Mouse (Mus musculus) brain, embryonic 18.5 days (tissue): Measurements from ENCODE around the gene Kmt2d.

Experiments
- DNase-seq: peaks from one replicate; pipeline ENCODE4 v3.0.0-alpha.2; 2012; ENCODE audit warnings: low read depth, low spot score

The Kmt2d gene

GRCm38 (mm10) chr15:98859319-98860043, 11.5 kb downstream of the Kmt2d start:
- DNase-seq = no peak

DNA sequence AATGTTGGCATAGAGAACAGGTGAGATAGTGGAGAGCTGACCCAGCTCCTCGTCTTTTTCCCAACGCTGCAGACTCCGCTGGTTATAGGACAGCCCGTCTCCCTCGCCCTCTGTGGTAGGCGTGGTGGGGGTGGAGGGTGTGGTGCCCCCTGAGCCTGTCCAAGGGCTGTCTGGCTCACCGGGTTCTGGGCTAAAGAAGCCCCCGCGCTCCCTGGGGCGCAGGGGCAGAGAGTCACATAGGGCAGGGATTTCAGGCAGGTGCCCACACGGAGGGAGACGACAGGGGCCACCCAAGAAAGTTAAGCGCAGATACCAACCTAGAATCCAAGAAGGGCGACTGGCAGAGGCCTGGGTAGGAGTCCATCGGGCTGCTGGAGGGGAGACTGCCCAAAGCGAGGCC, 16.8 kb downstream of the Kmt2d start:
- DNase-seq = no peak

GRCm38 (mm10) chr15:98853161-98853937, 17.7 kb downstream of the Kmt2d start:
- no peak for DNase-seq

- no peak for DNase-seq
Observed at GRCm38 (mm10) chr15:98852733-98853132, 18.3 kb downstream of the Kmt2d start.

DNA sequence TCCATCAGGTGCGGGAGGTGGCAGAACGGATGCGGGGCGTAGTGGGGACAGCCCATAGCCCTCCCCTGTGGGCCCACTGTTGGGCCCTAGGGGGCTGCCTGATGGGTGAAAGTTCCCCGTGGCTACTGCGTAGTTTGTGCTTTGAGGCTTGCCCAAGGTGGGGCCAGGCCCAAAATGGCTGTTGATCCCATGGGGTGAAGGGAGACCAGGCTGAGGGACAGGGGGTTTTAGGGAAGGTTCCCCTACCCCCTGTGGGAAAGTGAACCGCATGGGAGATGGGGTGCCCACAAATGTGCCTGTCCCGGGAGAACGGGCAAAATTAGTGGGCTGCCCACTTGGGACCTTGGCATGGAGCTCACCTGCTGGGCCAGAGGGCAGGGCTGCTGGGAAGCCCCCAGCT, 18.9 kb downstream of the Kmt2d start:
- no peak for DNase-seq

DNA sequence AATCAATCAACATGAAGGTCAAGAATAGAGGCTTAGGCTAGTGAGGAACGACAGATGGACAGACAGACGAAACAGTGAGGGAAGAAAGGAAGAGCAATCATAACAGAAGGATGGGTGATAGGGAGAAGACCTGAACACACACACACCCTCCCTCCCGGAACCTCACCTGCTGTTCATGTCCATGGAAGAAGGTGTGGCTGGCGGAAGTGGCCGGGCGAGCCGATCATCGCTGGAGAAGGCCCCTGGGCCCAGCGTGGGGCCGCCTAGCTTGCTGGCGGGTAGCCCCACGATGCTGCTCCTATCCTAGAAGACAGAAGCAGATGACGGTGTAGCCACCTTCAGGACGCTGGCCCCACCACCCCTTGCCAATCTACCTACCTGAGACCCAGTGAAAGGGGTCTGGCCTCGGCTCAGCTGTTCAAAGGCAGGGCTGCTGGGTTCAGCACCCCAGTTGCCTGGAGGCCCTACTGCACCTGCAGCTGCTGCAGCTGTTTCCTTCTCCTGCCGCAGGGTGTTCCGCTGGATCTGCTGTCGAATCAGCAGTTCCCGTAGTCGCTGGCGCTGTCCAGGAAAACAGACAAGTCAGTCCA, 19.7 kb downstream of the Kmt2d start:
- no peak for DNase-seq

DNA sequence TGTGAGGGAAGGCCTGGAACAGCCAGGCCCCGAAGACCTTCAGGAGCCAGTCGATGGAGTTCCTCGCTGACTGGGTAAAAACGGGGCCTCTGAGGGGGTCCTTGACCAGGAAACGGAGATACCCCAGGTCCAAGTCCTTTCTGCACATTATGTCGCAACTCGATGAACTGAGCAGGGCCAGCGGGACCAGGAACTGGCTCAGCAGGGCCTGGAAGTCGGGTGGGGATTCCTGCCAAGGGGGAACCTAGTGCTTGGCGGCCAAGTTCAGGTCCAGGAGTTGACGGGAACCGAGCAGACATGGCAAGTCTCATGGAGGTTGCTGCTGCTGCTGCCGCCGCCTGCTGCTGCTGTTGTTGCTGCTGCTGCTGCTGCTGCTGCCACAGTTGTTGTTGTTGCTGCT, 20.3 kb downstream of the Kmt2d start:
- DNase-seq = no peak

DNA sequence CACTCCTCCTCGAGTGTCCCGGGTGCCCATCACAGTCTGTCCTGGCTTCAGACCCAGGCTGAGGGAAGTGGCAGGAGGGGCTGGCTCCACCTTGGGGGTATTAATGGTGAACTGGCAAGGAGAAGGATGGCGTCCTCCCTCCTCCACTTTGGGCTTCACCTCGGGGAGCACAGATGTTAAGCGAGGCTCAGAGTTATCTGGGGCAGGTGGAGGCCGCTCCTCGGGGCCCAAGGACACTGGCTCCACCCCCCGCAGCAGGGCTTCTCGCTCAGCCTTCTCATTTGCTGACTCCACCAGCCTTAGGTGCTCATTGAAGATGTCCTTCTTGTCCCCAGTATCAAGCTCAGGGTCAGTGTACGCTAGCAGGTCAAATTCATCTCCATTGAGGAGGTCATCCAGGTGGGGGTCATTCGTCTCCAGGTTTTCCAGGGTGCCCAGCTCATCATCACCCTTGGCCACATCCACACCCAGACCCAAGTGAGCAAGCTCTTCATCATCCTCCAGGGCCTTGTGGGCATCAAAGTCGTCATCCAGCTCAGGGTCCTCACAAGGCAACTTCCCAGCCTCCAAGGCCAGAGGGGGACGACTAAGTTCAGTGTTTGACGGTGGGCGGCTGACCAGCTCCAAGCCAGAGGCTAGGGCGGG, 20.9 kb downstream of the Kmt2d start:
- DNase-seq = no peak

DNA sequence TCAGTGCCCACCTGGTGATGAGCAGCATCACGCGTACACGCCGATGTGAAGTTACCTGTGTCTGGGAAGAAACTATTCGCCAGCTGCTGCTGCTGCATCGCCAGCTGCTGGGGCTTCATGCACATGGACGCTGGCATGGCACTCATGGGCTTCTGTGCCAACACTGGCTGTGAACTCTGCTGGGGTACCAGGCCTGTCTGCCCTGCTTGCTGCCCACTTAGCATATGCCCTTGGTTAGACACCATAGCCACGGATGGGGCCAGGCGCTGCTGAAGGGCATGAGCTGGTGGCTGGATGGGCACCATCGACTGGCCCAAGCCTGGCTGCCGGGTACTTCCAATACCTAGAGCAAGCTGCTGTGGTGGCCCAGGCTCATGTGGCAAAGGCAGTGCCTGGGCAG, 21.8 kb downstream of the Kmt2d start:
- no peak for DNase-seq

GRCm38 (mm10) chr15:98846140-98846539, 24.9 kb downstream of the Kmt2d start:
- DNase-seq = no peak

GRCm38 (mm10) chr15:98845149-98845548, 25.9 kb downstream of the Kmt2d start:
- DNase-seq = no peak

DNA sequence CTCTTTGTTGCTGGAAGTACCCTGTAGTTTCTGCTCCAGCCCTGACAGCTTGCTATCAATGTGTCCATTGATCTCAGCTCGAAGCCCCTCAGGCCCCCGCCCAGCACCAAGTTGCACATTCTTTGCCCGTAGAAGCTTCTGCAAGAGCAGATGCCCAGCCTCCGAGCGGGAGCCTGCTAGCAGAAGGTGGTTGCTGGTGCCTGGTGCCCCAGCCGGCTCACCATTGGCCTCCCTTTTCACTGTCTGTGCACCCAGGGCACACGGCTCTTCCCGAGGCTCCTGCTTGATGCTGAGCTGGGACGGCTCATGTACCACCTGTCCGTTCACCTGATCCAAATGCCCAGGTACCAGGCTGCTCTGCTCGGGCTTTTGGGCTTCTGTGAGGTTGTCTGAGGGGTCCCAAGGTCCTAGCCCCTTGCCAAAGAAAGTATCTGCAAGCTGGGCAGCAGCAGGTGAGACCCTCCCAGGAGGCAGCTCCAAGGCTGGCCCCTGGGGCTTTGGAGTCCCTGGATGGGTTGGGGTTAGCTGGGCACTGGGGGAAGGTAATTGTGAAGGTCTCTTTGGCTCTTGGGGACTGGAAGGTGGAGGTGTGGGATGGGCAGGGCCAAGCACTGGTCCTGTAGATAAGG, 27.3 kb downstream of the Kmt2d start:
- DNase-seq = no peak

- no peak for DNase-seq
Observed at GRCm38 (mm10) chr15:98839671-98840585, 31.1 kb downstream of the Kmt2d start.

DNA sequence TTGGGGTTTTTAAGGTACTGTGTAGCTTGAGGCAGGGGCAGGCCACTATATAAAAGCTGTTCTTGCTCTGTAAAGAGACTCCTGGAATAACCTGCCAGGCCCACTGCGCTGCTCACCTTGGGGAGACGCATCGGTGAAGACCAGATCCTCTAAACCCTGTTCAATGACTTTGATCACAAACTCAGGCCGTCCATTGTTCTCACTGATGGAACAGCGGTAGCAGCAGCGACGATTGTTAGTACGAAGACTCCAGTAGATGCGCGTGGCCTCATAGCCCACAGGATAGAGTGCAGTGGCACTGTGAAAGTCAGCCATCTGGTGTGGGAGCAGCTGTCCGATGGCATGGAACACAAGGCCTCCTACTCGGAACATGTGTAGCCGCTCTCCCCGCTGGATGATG, 31.8 kb downstream of the Kmt2d start:
- DNase-seq = no peak

DNA sequence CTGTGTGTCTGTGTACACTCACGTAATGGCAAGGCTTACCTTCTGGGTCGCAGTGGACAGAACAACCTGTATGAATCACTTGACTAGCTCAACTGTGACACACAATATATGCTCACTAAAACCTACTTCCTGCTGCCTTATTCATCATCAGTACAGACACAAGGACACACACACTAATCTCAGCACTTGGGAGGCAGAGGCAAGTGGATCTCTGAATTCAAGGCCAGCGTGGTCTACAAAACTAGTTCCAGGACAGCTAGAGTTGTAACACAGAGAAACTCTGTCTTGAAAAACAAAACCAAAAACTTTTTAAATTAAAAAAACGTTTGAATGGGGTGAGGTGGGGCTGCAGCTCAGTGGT, 33.3 kb downstream of the Kmt2d start:
- DNase-seq = no peak

GRCm38 (mm10) chr15:98837006-98837742, 33.8 kb downstream of the Kmt2d start:
- DNase-seq = no peak

GRCm38 (mm10) chr15:98835291-98835690, 35.7 kb downstream of the Kmt2d start:
- no peak for DNase-seq

- DNase-seq = no peak
Observed at GRCm38 (mm10) chr15:98834059-98834458, 36.9 kb downstream of the Kmt2d start.

GRCm38 (mm10) chr15:98833281-98833680, 37.7 kb downstream of the Kmt2d start:
- DNase-seq = no peak
